Mouse (Mus musculus): ENCODE measurements around the gene Lipe. TPM values are rescaled to one million over a fixed set of nuclear protein-coding genes. Genes with fewer than 3 reads are reported as not detected.

Lipe gene
- polyA plus RNA-seq, 1 experiment: 35.0 TPM

DNA sequence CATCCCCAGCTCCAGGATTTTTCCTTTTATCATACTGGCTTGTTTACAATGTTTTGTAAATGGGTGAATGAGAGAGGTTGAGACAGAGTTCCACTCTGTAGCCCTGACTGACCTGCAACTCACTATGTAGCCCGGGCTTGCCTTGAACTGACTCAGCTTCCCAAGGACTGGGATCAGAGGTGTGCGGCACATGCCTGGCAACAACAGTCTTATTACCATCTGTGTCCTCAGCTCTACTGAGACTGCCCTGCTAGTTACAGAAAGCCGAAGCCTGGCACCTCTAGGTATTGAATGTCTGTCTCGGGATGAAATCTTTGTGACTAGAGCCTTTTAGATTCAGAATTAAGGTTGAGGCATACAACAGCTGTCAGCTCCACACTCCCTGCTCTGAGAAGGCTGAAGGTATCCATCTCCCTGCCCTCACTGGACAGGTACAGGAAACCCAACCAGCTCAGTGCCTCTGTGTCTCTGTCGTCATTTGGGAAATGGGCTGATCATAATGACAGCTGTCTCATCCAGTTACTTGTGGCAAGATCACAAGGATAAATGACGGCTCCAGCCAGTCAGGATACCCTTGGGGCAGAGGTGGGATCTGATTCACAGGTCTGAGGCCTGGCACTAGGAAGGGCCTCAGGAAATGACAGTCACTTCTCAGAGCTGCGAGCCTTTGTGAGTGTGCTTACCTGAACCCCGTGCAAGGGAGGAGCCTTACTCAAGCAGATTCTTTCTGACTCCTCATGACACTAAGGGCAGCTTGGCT is 4.9 kb downstream of the Lipe start:
- TF ChIP-seq CTCF (IDR thresholded peaks at IDR 0.05; ENCODE audit: extremely low read depth, insufficient read depth, insufficient read length, insufficient replicate concordance) (no peak), POLR2A (IDR thresholded peaks at IDR 0.05; ENCODE audit: low read depth, low read length) (no peak)
- 78% methylated on average over 8 of the region's 8 CpGs for WGBS
- Histone ChIP-seq H3K4me1 (ENCODE audit: control insufficient read depth, insufficient read depth, insufficient read length) (peaks cover 11% of the 10 kb centered on the region; the same call in 1 of the 2 replicates), H3K4me3 (ENCODE audit: extremely low read depth, insufficient read depth, insufficient read length) (no peak overlapping the region), H3K36me3 (ENCODE audit: control insufficient read depth, insufficient read depth, low read length) (no peaks in the 10 kb centered on the region), H3K27ac (ENCODE audit: insufficient read depth, low read length) (no peak overlapping the region), H3K27me3 (ENCODE audit: control insufficient read depth, insufficient read depth, low read length) (no peaks in the 10 kb centered on the region)
- no peak for DNase-seq (ENCODE audit: low read depth in 1 of 2, low spot score in 2 of 2)

DNA sequence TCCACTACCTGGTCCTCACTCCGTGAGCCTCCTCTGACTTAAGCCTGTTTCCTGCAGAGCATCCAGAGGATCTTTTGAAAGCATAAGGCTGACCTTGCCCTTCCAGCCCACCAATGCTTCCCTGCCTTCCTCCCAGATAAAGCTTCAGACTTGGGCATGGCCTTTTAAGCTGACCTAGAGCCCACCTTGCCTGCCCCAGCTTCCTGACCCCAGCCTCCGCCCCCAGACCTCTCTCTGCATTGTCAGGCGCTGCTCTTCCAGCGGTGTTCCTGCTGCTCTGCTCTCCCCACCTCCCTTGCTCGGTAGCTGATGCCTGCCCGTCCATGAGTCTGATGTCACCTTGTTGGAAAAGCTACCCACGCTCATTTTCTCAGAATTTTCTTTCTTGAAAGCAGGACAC is 5.7 kb downstream of the Lipe start:
- no peak for DNase-seq (ENCODE audit: low read depth in 1 of 2, low spot score in 2 of 2)
- 93% methylated on average over 7 of the region's 7 CpGs for WGBS
- no peak overlapping the region for H3K27ac ChIP-seq (ENCODE audit: insufficient read depth, low read length)
- TF ChIP-seq CTCF (IDR thresholded peaks at IDR 0.05; ENCODE audit: extremely low read depth, insufficient read depth, insufficient read length, insufficient replicate concordance) (no peak), POLR2A (IDR thresholded peaks at IDR 0.05; ENCODE audit: low read depth, low read length) (no peak)
- no peaks in the 10 kb centered on the region for H3K27me3 ChIP-seq (ENCODE audit: control insufficient read depth, insufficient read depth, low read length)
- H3K4me3 ChIP-seq (ENCODE audit: extremely low read depth, insufficient read depth, insufficient read length): no peak overlapping the region
- H3K4me1 ChIP-seq (ENCODE audit: control insufficient read depth, insufficient read depth, insufficient read length): peaks cover 11% of the 10 kb centered on the region; the same call in 1 of the 2 replicates
- H3K36me3 ChIP-seq (ENCODE audit: control insufficient read depth, insufficient read depth, low read length): peaks cover 2% of the 10 kb centered on the region

DNA sequence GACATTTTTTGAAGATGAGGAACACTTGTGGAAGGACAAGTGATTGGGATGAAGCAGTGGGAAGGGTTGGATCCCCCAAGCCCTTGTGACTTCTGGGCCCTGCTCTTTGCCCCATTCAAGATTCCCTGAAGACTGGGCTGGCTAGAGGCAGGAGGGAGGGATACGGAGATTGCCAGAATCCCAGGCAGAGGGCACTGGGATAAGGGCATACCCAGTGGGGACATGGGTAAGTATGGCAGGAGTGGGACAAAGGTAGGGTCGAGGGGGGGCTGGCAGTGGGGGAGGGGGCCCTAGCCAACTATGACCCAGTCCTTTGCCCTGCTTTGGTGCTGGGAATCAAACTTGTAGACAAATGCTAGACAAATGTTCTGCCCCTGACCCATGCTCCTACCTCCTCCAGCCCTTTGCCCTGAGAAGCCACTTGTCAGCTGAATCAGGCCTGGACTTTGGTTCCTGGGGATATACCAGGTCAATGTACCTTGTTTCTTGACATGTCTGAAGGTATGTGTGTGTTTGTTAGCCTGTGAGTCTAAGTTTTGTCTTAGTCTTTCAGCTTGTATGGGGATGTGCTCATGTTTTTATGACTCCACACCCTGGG is 6.6 kb downstream of the Lipe start:
- WGBS: 75% methylated on average over 2 of the region's 2 CpGs
- peaks cover 10% of the 10 kb centered on the region for H3K36me3 ChIP-seq (ENCODE audit: control insufficient read depth, insufficient read depth, low read length)
- peaks cover 11% of the 10 kb centered on the region; the same call in 1 of the 2 replicates for H3K4me1 ChIP-seq (ENCODE audit: control insufficient read depth, insufficient read depth, insufficient read length)
- TF ChIP-seq CTCF (IDR thresholded peaks at IDR 0.05; ENCODE audit: extremely low read depth, insufficient read depth, insufficient read length, insufficient replicate concordance): no peak
- TF ChIP-seq POLR2A (IDR thresholded peaks at IDR 0.05; ENCODE audit: low read depth, low read length): no peak
- H3K27ac ChIP-seq (ENCODE audit: insufficient read depth, low read length): no peak overlapping the region
- no peak for DNase-seq (ENCODE audit: low read depth in 1 of 2, low spot score in 2 of 2)
- H3K4me3 ChIP-seq (ENCODE audit: extremely low read depth, insufficient read depth, insufficient read length): no peak overlapping the region
- no peaks in the 10 kb centered on the region for H3K27me3 ChIP-seq (ENCODE audit: control insufficient read depth, insufficient read depth, low read length)

DNA sequence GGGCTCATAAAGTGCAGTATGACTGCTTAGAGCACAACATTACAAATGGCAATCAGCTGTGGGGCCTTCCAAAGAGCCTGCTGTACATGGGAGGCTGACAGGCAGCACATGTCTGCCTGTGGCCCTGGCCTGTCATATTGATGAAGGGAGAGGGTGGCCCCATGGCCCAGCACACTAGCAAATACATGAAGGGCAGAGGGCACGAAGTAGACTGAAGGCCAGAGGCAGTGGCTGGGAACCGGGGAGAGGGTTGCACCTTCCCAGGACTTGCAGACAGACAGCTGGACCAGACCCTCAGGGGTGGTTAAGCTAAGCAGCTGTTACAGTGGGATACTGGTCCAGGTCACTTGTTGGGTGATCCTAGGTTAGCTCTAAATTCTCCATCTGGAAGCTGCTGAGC is 7.5 kb downstream of the Lipe start:
- WGBS: 87% methylated on average over 2 of the region's 2 CpGs
- no peak for TF ChIP-seq CTCF (IDR thresholded peaks at IDR 0.05; ENCODE audit: extremely low read depth, insufficient read depth, insufficient read length, insufficient replicate concordance)
- TF ChIP-seq POLR2A (IDR thresholded peaks at IDR 0.05; ENCODE audit: low read depth, low read length): no peak

DNA sequence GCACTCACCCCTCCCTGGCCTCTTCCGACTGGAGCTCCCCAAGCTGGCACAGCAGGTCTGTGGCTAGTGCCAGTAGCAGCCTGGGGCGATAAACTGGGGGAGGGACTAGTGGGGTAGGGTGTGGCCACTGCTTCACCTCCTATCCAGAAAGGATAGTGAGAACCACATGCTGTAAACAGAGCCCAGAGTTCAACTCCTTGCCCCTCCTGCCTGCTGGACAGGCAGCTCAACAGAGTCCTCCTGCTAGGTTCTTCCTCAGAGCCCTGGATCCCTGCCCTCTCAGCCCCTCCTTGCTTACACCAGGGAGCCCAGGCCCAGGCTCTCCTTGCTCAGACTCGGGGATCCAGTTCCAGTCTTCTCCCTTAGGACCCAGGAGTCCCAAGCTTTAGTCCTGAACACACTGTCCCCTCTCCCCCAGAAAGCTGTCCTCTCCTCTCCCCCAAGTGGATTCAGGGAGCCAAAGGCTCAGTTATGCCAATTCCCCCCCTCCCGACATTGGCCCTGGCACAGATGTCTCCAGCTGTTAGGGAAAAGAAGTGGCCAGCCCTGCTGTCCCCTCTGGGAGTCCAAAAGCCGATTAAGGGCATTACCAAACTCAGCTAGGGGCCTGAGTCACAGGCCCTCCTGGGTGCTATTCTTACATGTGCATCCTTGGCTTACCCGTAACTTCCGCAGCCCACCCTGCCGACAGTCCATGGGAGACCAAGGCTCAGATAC is 8.3 kb downstream of the Lipe start:
- no peak for DNase-seq (ENCODE audit: low read depth in 1 of 2, low spot score in 2 of 2)
- Histone ChIP-seq H3K36me3 (ENCODE audit: control insufficient read depth, insufficient read depth, low read length) (peaks cover 12% of the 10 kb centered on the region), H3K4me3 (ENCODE audit: extremely low read depth, insufficient read depth, insufficient read length) (no peak overlapping the region), H3K27me3 (ENCODE audit: control insufficient read depth, insufficient read depth, low read length) (no peaks in the 10 kb centered on the region), H3K27ac (ENCODE audit: insufficient read depth, low read length) (peak overlapping the region; percentile 13; the same call in 1 of the 2 replicates), H3K4me1 (ENCODE audit: control insufficient read depth, insufficient read depth, insufficient read length) (peaks cover 20% of the 10 kb centered on the region; the same call in 1 of the 2 replicates)
- no peak for TF ChIP-seq POLR2A (IDR thresholded peaks at IDR 0.05; ENCODE audit: low read depth, low read length)
- no peak for TF ChIP-seq CTCF (IDR thresholded peaks at IDR 0.05; ENCODE audit: extremely low read depth, insufficient read depth, insufficient read length, insufficient replicate concordance)
- WGBS: 72% methylated on average over 8 of the region's 8 CpGs

More for the DNA sequence above, 7.5 kb downstream of the Lipe start:
- Histone ChIP-seq H3K27ac (ENCODE audit: insufficient read depth, low read length) (no peak overlapping the region), H3K4me1 (ENCODE audit: control insufficient read depth, insufficient read depth, insufficient read length) (peaks cover 12% of the 10 kb centered on the region; the same call in 1 of the 2 replicates), H3K27me3 (ENCODE audit: control insufficient read depth, insufficient read depth, low read length) (no peaks in the 10 kb centered on the region), H3K36me3 (ENCODE audit: control insufficient read depth, insufficient read depth, low read length) (peaks cover 12% of the 10 kb centered on the region), H3K4me3 (ENCODE audit: extremely low read depth, insufficient read depth, insufficient read length) (no peak overlapping the region)
- DNase-seq (ENCODE audit: low read depth in 1 of 2, low spot score in 2 of 2): no peak

DNA sequence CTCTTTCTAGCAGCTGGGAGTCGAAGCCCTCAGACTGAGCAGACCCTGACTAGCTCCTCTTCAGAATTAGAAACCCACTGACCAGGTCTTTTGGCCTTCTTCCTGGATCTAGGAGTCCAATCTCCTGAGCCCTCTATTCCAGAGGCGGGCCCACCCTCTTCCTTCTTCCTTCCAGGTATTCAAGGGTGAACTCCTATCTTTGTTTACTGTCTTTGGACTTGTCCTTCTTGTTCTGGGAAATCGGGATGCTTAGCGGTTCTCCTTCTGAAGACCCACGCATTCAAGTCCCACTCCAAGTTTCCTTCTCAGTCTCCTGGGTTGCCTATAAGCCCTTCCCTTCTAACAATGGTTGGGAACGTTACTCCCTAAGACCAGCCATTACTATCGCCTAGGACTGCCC is 9.6 kb downstream of the Lipe start:
- Histone ChIP-seq H3K27ac (ENCODE audit: insufficient read depth, low read length) (no peak overlapping the region), H3K36me3 (ENCODE audit: control insufficient read depth, insufficient read depth, low read length) (peaks cover 20% of the 10 kb centered on the region), H3K4me3 (ENCODE audit: extremely low read depth, insufficient read depth, insufficient read length) (no peak overlapping the region), H3K4me1 (ENCODE audit: control insufficient read depth, insufficient read depth, insufficient read length) (peaks cover 21% of the 10 kb centered on the region; the same call in 1 of the 2 replicates), H3K27me3 (ENCODE audit: control insufficient read depth, insufficient read depth, low read length) (no peaks in the 10 kb centered on the region)
- WGBS: 89% methylated on average over 7 of the region's 7 CpGs
- TF ChIP-seq POLR2A (IDR thresholded peaks at IDR 0.05; ENCODE audit: low read depth, low read length) (no peak), CTCF (IDR thresholded peaks at IDR 0.05; ENCODE audit: extremely low read depth, insufficient read depth, insufficient read length, insufficient replicate concordance) (no peak)
- DNase-seq (ENCODE audit: low read depth in 1 of 2, low spot score in 2 of 2): no peak
